Mouse (Mus musculus) stomach, embryonic 14.5 days (tissue): ENCODE results near the gene Rps9. TPM values are rescaled to one million over a fixed set of nuclear protein-coding genes. Genes with fewer than 3 reads are reported as not detected.
A peak's percentile ranks its signal among the peaks of the same experiment; 100 is the strongest.
"Not testable (repeated sequence)": the region's sequence is repeated elsewhere in the genome, so short reads cannot be mapped to it uniquely, and the experiment has no call there.

Source experiments
- ATAC-seq: fragments of 200-750 bp; cut with Nextera tagmentation; 2 replicates; pipeline ENCODE4 v1.8.0; 2017; ENCODE audit warnings: low read depth, moderate TSS enrichment; ENCODE audit not compliant: insufficient number of reproducible peaks, insufficient read depth, low FRiP score
- H3K27ac ChIP-seq: fragments of 300-500 bp; sonication (generic); 2 replicates; pipeline ENCODE4 v1.5.1; 2014; ENCODE audit warnings: mild to moderate bottlenecking, low read length, moderate library complexity, mixed read lengths
- H3K27me3 ChIP-seq: fragments of 300-500 bp; sonication (generic); 2 replicates; pipeline ENCODE4 v1.6.1; 2014; ENCODE audit warnings: low read length, control low read depth, mixed read lengths; ENCODE audit not compliant: control insufficient read depth, insufficient read depth
- H3K36me3 ChIP-seq: fragments of 300-500 bp; sonication (generic); 2 replicates; pipeline ENCODE4 v1.6.1; 2014; ENCODE audit warnings: mild to moderate bottlenecking, control low read depth, low read length, moderate library complexity, mixed read lengths; ENCODE audit not compliant: control insufficient read depth, insufficient read depth
- H3K4me1 ChIP-seq: fragments of 300-500 bp; sonication (generic); 2 replicates; pipeline ENCODE4 v1.6.1; 2014; ENCODE audit warnings: low read length, control low read depth, mixed read lengths; ENCODE audit not compliant: control insufficient read depth, insufficient read depth
- H3K4me2 ChIP-seq: fragments of 300-500 bp; sonication (generic); replicated peaks from 2 replicates; pipeline ENCODE4 v1.6.1; 2014; ENCODE audit warnings: low read depth, low read length, control low read depth
- H3K4me3 ChIP-seq: fragments of 300-500 bp; sonication (generic); 2 replicates; pipeline ENCODE4 v1.5.1; 2014; ENCODE audit warnings: low read depth, low read length, control low read depth
- H3K9ac ChIP-seq: fragments of 300-500 bp; sonication (generic); replicated peaks from 2 replicates; pipeline ENCODE4 v1.6.1; 2014; ENCODE audit warnings: low read depth, mild to moderate bottlenecking, control low read depth, low read length, moderate library complexity, mixed read lengths
- H3K9me3 ChIP-seq: fragments of 300-500 bp; sonication (generic); 2 replicates; pipeline ENCODE4 v1.6.1; 2016; ENCODE audit warnings: low read depth, low read length, control low read depth; ENCODE audit not compliant: control insufficient read depth
- WGBS: fragments of 180-500 bp; shearing (Covaris S2); extraction: QIAGEN DNeasy Blood & Tissue Kit; methylation state at CpG from one replicate; pipeline ENCODE4 v1.1.7; 2014; 5-methylcytosine and 5-hydroxymethylcytosine counted together
- polyA plus RNA-seq: library from polyadenylated mRNA; unstranded; fragments of >200 nt; fragmentation: Nextera tagmentation; extraction: Ambion mirVana; gene quantifications from 2 replicates; pipeline ENCODE4 v1.2.1, GENCODE M21; 2014

The Rps9 gene
- polyA plus RNA-seq, 1 experiment from 2014 or later: 1,552 TPM

DNA sequence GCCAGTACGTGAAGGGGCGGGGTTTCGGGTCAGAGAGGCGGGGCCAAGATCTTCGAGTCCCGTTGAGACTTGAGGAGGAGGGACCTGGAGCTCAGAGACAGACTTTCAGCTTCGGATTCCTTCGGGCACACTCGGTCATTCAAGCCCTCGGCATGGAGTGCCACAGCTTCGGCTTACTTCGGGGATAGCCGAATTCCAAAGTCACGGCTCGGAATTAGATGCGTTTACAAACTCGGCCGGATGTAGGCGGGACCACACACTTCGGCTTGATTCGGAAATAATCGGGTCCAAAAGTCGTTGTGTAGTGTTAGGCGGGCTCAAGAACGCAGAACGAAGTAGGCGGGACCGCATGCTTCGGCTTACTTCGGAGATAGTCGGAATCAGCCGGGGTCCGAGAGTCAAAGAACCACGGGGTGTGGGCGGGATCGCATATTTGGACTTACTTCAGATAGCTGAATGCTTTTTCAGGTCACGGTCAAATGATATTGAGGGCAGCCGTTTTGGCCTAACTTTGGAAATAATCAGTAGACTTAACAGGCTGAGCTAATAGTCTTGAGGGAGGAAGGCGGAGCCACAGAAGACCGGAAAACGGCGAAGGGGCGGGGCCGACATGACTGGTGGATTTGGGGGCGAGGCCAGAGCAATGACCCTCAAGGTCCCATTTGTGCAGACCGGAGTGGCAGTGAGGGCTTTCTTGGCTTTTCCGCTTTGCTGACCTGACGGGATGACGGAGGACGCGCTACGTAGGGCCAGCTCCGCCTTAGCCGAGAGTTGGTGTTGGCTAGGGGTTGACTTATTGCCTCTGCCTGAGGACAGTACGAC is 10.6 kb upstream of the Rps9 start, which contains the start of gene Mboat7:
Gene Mboat7 (minus strand): TSS at position 537 of the 822 bp plus-strand sequence.
- Histone ChIP-seq H3K4me2 (peak within 1 kb of the TSS; percentile 66), H3K4me3 (peak within 1 kb of the TSS; percentile 68), H3K36me3 (peaks cover 21% of the 10 kb centered on the region), H3K9me3 (no peaks in the 10 kb centered on the region), H3K9ac (peak within 1 kb of the TSS; percentile 81), H3K27me3 (no peaks in the 10 kb centered on the region), H3K27ac (peak within 1 kb of the TSS; percentile 99), H3K4me1 (peaks cover 16% of the 10 kb centered on the region; the same call in 1 of the 2 replicates)
- peak; percentile 89 for ATAC-seq
- WGBS: under 1% methylated on average over 55 of the region's 55 CpGs

DNA sequence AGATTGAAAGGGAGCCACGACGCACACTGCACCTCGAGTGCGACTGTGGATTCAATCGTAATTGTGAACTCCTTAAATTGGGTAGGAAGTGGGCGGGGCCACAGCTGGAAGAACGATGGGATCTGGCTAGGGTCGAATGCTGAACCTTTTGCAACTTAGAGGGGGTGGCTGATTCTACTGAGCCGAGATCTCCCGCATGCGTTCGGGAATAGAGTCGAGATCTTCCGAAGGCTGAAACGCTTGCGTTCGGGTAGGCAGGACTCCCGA is 10.1 kb upstream of the Rps9 start:
- Histone ChIP-seq H3K4me2 (peak overlapping the region; percentile 66), H3K4me1 (peaks cover 16% of the 10 kb centered on the region; the same call in 1 of the 2 replicates), H3K9ac (peak overlapping the region; percentile 81), H3K4me3 (peak overlapping the region; percentile 68), H3K9me3 (no peaks in the 10 kb centered on the region), H3K27me3 (no peaks in the 10 kb centered on the region), H3K36me3 (peaks cover 23% of the 10 kb centered on the region), H3K27ac (peak overlapping the region; percentile 99)
- ATAC-seq: no peak
- under 1% methylated on average over 18 of the region's 18 CpGs for WGBS

DNA sequence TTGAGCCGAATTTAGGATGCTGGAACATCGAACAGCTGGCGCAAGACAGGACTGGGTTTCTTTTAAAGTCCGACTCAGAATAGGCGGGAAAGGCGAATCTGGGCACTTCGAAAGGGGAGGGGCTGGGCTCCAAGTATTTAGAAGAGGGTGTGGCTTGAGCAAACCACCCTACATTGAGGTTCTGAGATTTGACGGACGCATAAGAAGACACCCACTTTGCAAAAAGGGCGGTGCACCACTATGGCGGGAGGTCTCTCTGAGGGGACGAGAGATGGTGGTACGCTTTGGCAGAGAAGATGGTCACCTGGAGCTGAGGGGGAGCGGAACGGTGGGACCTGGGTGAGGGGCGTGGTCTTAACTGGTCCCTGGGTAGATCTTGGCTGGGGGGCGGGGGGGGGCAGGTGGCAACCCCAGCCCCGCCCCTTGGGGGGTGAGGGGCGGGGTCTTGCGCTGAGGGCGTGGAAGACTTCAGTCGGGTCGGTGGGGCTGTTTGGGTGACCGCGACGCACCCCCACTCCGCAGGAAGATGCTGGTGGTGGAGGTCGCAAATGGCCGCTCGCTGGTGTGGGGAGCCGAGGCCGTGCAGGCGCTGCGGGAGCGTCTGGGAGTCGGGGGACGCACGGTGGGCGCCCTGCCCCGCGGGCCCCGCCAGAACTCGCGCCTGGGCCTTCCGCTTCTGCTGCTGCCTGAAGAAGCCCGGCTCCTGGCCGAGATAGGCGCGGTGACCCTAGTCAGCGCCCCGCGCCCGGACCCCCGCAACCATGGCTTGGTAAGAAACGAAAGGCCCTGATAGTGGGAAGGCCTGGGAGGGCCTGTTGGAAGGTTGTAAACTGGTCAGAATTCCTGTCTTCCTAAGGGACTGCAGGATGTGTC is 9.5 kb upstream of the Rps9 start:
- Histone ChIP-seq H3K27ac (peak overlapping the region; percentile 99), H3K4me2 (peak overlapping the region; percentile 66), H3K27me3 (no peaks in the 10 kb centered on the region), H3K4me3 (peak overlapping the region; percentile 68), H3K9ac (peak overlapping the region; percentile 81), H3K36me3 (peaks cover 28% of the 10 kb centered on the region), H3K4me1 (peaks cover 16% of the 10 kb centered on the region; the same call in 1 of the 2 replicates), H3K9me3 (no peaks in the 10 kb centered on the region)
- whole genome bisulfite sequencing: under 1% methylated on average over 50 of the region's 55 CpGs
- ATAC-seq: peak; percentile 72

DNA sequence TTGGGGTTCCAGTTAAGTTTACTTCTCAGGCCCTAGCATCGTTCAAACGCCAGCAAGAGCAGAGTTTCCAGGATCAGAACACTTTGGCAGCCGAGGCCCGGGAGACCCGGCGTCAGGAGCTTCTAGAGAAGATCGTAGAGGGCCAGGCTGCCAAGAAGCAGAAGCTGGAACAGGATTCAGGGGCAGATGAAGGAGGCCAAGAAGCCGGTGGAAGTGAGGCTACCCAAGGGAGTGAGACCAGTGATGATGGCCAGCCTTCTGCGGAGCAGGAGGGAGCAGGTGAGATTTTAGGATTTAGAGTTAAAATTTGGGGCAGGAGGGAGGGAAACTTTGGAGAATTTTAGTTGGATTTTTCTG is 8.9 kb upstream of the Rps9 start:
- not testable (repeated sequence) for H3K9me3 ChIP-seq, ATAC-seq, H3K27me3 ChIP-seq
- Histone ChIP-seq H3K4me1 (peaks cover 16% of the 10 kb centered on the region; the same call in 1 of the 2 replicates), H3K36me3 (peaks cover 29% of the 10 kb centered on the region), H3K4me3 (peak overlapping the region; percentile 68), H3K27ac (peak overlapping the region; percentile 99), H3K4me2 (peak overlapping the region; percentile 66), H3K9ac (peak overlapping the region; percentile 81)
- WGBS: 2% methylated on average over 9 of the region's 9 CpGs

DNA sequence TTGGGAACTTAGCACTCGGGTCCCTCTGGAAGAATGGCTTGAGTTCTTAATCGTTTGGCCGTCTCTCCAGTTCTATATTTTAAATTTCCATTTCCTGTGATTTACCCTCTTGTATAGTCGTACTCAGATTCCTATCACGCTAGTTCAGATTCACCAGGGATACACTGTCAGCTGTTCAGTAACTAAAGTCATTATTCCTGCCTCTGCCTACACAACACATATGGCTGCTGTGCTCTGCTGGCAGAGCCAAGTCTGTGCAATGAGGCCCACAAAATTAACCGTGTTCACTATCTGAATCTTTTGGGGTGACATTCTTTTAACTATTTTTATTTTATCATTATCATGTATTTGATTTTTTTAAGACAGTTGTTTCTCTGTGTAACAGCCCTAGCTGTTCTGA is 5.3 kb upstream of the Rps9 start:
- Histone ChIP-seq H3K27me3 (no peaks in the 10 kb centered on the region), H3K36me3 (peaks cover 39% of the 10 kb centered on the region), H3K4me3 (no peak overlapping the region), H3K4me2 (no peak overlapping the region), H3K9me3 (no peaks in the 10 kb centered on the region), H3K27ac (no peak overlapping the region), H3K9ac (no peak overlapping the region), H3K4me1 (peaks cover 7% of the 10 kb centered on the region; the same call in 1 of the 2 replicates)
- no peak for ATAC-seq
- WGBS: 96% methylated on average over 6 of the region's 6 CpGs

DNA sequence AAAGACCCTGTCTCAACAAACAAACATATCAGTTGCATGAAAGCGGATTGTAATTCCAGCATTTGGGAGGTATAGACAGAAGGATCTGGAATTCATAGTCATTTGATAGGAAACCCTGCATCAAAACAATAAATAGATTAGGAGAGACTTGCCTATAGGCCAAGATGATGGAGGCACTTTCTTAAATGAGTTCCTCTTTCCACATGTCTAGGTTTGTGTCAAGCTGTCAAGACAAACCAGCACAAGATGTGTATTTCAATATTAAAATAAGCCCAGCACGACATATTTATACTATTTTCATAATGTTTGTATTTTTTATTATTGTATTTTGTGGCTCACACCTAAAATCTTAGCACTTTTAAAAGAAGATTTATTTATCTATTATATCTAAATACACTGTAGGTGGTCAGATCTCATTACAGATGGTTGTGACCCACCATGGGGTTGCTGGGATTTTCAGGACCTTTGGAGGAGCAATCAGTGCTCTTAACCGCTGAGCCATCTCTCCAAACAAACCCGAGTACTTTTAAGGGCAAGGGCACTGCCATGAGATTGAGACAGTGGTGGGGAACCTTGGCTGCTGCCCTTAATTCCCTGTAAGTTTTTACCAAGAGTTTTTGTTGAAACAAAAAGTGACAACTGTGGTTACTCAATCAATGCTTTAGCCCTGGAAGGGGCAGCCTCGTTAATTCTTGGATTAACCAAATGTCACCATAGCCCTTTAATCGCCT is 480 bp upstream of the Rps9 start:
- Histone ChIP-seq H3K9me3 (no peaks in the 10 kb centered on the region), H3K9ac (peak overlapping the region; percentile 86), H3K4me3 (peak overlapping the region; percentile 80), H3K27me3 (no peaks in the 10 kb centered on the region), H3K27ac (peak overlapping the region; percentile 53; the same call in 1 of the 2 replicates), H3K4me2 (peak overlapping the region; percentile 42), H3K4me1 (peaks cover 9% of the 10 kb centered on the region), H3K36me3 (peaks cover 51% of the 10 kb centered on the region)
- WGBS: 21% methylated on average over 6 of the region's 6 CpGs
- peak; percentile 24; the same call in 1 of the 2 replicates for ATAC-seq

DNA sequence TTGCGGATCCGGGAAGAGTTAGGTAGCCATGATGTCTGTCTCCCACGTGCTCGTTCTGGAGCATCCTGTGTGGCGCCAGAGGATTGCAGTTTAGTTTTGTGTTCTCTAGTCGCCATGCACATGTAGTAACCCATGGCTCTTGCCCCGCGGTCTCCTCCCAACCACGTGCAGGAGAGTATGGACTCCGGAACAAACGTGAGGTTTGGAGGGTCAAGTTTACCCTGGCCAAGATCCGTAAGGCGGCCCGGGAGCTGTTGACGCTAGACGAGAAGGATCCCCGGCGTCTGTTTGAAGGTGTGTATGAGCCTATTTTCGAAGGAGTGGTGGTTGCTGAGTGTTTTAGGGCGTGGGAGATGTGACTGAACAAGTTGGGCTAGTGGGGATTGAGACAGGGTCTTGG is 682 bp downstream of the Rps9 start:
- Histone ChIP-seq H3K4me2 (peak overlapping the region; percentile 88), H3K27me3 (no peaks in the 10 kb centered on the region), H3K4me1 (peaks cover 9% of the 10 kb centered on the region), H3K4me3 (peak overlapping the region; percentile 80), H3K27ac (peak overlapping the region; percentile 95), H3K9ac (peak overlapping the region; percentile 86), H3K36me3 (peaks cover 42% of the 10 kb centered on the region), H3K9me3 (no peaks in the 10 kb centered on the region)
- peak; percentile 10; the same call in 1 of the 2 replicates for ATAC-seq
- whole genome bisulfite sequencing: under 1% methylated on average over 20 of the region's 20 CpGs

DNA sequence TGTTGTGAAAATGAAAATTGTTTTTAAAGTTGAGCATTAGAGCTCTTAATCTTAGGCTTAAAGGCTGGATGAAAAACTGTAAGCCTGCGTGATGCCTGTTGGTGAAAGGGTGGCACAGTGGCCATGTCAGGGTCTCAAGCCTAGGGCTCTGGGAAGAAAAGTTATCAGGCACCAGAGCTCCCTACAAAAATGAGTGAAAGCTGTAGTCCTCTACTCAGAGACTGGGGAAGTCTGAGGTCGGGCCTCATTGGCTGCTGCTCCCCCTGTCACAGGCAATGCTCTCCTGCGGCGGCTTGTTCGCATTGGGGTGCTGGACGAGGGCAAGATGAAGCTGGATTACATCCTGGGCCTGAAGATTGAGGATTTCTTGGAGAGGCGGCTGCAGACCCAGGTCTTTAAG is 1.7 kb downstream of the Rps9 start:
- not testable (repeated sequence) for H3K4me1 ChIP-seq, H3K27me3 ChIP-seq, ATAC-seq, H3K9me3 ChIP-seq
- Histone ChIP-seq H3K4me3 (peak overlapping the region; percentile 80), H3K4me2 (peak overlapping the region; percentile 88), H3K36me3 (peaks cover 36% of the 10 kb centered on the region), H3K9ac (peak overlapping the region; percentile 86), H3K27ac (peak overlapping the region; percentile 95; the same call in 1 of the 2 replicates)
- 5% methylated on average over 6 of the region's 7 CpGs for WGBS
